8 mouse cellular contexts compared by ENCODE assay signal in genomic region chr1:175041167-175041817, GRCm38 (mm10).
A peak's percentile ranks its signal among the peaks of the same experiment; 100 is the strongest.
DNase-seq lines count a peak whose midpoint lies in the region; ATAC-seq and TF ChIP-seq lines count a peak whose summit lies in the region.
"Had no signal": no experiment of that assay in that cellular context is flagged by ENCODE, and none has a peak within 500 bp of the region (broad histone marks: within the 10 kb centered on the region; RNA-seq: fewer than 3 reads in every experiment).

No protein-coding gene starts in this region.

- no peak for TF ChIP-seq POLR2A in cerebellum, adult 2 months (IDR thresholded peaks at IDR 0.05; ENCODE audit: borderline replicate concordance, insufficient read depth, low read length)

- H3K4me1 ChIP-seq in cerebellum, adult 2 months (ENCODE audit: control insufficient read depth, insufficient read depth, low read length) = no peaks in the 10 kb centered on the region
- H3K4me1 ChIP-seq in liver, postnatal 0 days (ENCODE audit: insufficient read depth) = no peaks in the 10 kb centered on the region
- H3K4me1 ChIP-seq: megakaryocyte, embryonic 14.5 days had no signal

- no peaks in the 10 kb centered on the region for H3K9me3 ChIP-seq in liver, postnatal 0 days (ENCODE audit: low read length)
- H3K9me3 ChIP-seq: megakaryocyte, embryonic 14.5 days had no signal

- peak; percentile 11 for DNase-seq in A20 (ENCODE audit: low read depth, low spot score)
- DNase-seq in ES-CJ7 (ENCODE audit: low read depth, low spot score) = peak; percentile 74
- peak; percentile 51 to 65 for DNase-seq in cerebellum, adult 2 months
- peak; percentile 64 for DNase-seq in kidney, postnatal 14 days
- peak; percentile 54 for DNase-seq in liver, postnatal 0 days
- peak; percentile 61 for DNase-seq in right cerebral cortex, postnatal 4 days

- H3K27me3 ChIP-seq in cerebellum, adult 2 months (ENCODE audit: control insufficient read depth, insufficient read depth, low read length) = no peaks in the 10 kb centered on the region
- no peaks in the 10 kb centered on the region for H3K27me3 ChIP-seq in liver, postnatal 0 days (ENCODE audit: insufficient read depth, low read length)
- H3K27me3 ChIP-seq: megakaryocyte, embryonic 14.5 days had no signal

- ATAC-seq in granulocyte monocyte progenitor cell, adult 5-6 weeks (replicated peaks; ENCODE audit: poor library complexity, severe bottlenecking) = peak; percentile 33; the same call in 1 of the 2 replicates
- ATAC-seq in liver, postnatal 0 days = peak; percentile 98

- no peak for TF ChIP-seq EP300 in liver, postnatal 0 days (IDR thresholded peaks at IDR 0.05; ENCODE audit: low read depth)

- peak; percentile 27; the same call in 1 of the 2 replicates for TF ChIP-seq CTCF in cerebellum, adult 2 months (IDR thresholded peaks at IDR 0.05; ENCODE audit: borderline replicate concordance, insufficient read depth, low read depth, low read length)
- peak; percentile 73 for TF ChIP-seq CTCF in liver, postnatal 0 days (IDR thresholded peaks at IDR 0.05; ENCODE audit: low read depth)

- no peak overlapping the region for H3K9ac ChIP-seq in liver, postnatal 0 days (replicated peaks)

- no peak overlapping the region for H3K4me3 ChIP-seq in cerebellum, adult 2 months (replicated peaks; ENCODE audit: insufficient read depth, low read depth, low read length)
- H3K4me3 ChIP-seq in liver, postnatal 0 days (ENCODE audit: low read depth, low read length) = no peak overlapping the region
- H3K4me3 ChIP-seq: megakaryocyte, embryonic 14.5 days had no signal

- no peak overlapping the region for H3K27ac ChIP-seq in cerebellum, adult 2 months (ENCODE audit: insufficient read depth, low read length)
- H3K27ac ChIP-seq in liver, postnatal 0 days (ENCODE audit: low read depth) = no peak overlapping the region

- no peak overlapping the region for H3K4me2 ChIP-seq in liver, postnatal 0 days (ENCODE audit: low read depth, low read length)

- WGBS in cerebellum, adult 2 months = 50% methylated on average over 4 of the region's 4 CpGs
- WGBS in liver, postnatal 0 days (ENCODE audit: insufficient replicate concordance) = 39% methylated on average over 4 of the region's 4 CpGs

- H3K36me3 ChIP-seq in liver, postnatal 0 days (replicated peaks; ENCODE audit: insufficient read depth, low read length) = no peaks in the 10 kb centered on the region

Comparison
In these comparisons a context has a peak if more than half of its experiments do, and no peak if none do; other contexts are left out.
1. DNase-seq: peak in every context shown above with its lines; median percentile 74 in ES-CJ7; 64 in kidney, postnatal 14 days; 61 in right cerebral cortex, postnatal 4 days; 58 in cerebellum, adult 2 months; 54 in liver, postnatal 0 days; 11 in A20.